Mouse (Mus musculus): ENCODE results near the gene Gm21319. TPM values are rescaled to one million over a fixed set of nuclear protein-coding genes. Genes with fewer than 3 reads are reported as not detected.
"Not testable (repeated sequence)": the region's sequence is repeated elsewhere in the genome, so short reads cannot be mapped to it uniquely, and the experiment has no call there.

Gene Gm21319
- polyA plus RNA-seq (2015; fragmentation: Nextera tagmentation; extraction: Ambion mirVana), result not detected in 2 replicates

DNA sequence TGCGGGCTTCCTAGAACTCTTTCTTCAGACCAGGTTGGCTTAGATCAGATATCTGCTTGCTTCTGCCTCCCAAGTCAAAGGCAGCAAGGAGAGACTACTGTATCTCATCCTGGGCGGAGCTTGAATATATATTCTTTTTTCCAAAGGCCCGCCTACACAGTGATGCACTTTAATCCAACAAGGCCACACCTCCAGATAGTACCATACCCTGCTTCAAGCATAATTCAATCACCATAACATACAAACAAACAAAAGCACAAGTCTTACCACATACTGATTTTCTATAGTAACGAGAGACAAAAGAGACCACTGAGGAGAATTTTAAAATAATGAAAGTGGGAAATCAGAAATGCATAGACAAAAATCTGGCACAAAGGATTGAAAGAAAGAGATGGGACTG, at the start of gene Gm21319:
Gene Gm21319 (minus strand): TSS at position 101 of the 400 bp plus-strand sequence.
- H3K27me3 ChIP-seq; H3K27ac ChIP-seq; H3K36me3 ChIP-seq; H3K4me1 ChIP-seq (replicated peaks); H3K4me2 ChIP-seq; H3K9ac ChIP-seq; H3K4me3 ChIP-seq; H3K9me3 ChIP-seq (replicated peaks); ATAC-seq (replicated peaks; ENCODE audit: insufficient number of reproducible peaks, insufficient read depth, low FRiP score, low read depth): not testable (repeated sequence)
- WGBS, result 78% methylated on average over 4 of the region's 4 CpGs

DNA sequence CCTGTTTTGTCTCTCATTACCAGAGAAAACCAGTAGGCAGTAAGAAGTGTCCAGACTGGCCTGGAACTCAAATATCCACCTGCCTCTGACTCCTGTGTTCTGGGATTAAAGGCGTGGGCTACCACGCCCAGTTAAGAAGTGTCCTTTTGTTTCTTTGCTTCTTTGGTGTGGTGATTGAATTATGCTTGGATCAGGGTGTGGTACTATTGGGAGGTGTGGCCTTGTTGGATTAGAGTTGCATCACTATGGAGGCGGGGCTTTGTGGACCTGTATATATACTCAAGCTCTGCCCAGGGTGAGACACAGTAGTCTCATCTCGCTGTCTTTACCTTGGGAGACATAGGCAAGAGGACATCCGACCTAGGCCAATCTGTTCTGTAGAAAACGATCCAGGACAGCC, 40.7 kb upstream of the Gm21319 start, which contains the start of gene BB287469:
Gene BB287469 (plus strand): TSS at position 301 of the 400 bp plus-strand sequence.
- WGBS, result 74% methylated on average over 3 of the region's 6 CpGs
- H3K9me3 ChIP-seq (replicated peaks); ATAC-seq (replicated peaks; ENCODE audit: insufficient number of reproducible peaks, insufficient read depth, low FRiP score, low read depth); H3K4me3 ChIP-seq; H3K27ac ChIP-seq; H3K4me1 ChIP-seq (replicated peaks); H3K9ac ChIP-seq; H3K4me2 ChIP-seq; H3K36me3 ChIP-seq; H3K27me3 ChIP-seq: not testable (repeated sequence)

DNA sequence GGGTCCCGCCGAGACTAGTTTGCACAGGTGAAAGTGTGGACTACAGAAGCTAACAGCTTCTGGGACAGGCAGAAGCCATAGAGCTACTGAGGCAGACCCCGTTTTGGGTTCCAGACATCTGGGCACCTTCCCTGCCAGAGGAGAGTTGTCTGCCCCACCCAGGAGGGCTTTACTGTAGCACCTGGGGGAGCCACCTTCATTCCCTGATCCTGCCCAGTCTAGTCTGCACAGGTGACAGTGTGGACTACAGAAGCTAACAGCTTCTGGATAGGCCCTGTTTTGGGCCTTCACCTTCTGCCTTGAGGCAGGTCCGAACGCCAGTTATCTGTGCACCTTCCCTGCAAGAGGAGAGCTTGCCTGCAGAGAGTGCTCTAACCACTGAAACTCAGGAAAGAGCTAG, 22.4 kb upstream of the Gm21319 start:
- WGBS, result 80% methylated on average over 5 of the region's 5 CpGs

DNA sequence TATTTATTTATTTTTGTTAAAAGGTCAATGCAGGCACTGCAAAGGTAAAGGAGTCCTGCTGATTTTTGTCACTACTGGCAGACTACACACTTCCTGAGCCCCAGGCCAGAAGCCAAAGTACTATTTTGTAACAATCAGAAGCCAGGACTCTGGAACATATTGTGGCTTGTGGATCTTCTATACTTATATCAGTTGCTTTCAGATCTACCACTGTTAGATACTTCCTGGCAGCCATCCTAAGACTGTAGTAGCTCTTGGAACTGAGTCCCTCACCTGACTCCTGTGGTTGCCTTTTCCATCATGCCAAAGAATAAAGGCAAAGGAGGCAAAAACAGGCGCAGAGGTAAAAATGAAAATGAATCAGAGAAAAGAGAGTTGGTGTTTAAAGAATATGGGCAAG, 19.7 kb upstream of the Gm21319 start, which contains the start of gene Gm21936:
Gene Gm21936 (plus strand): TSS at position 301 of the 400 bp plus-strand sequence.
- not testable (repeated sequence) for H3K9me3 ChIP-seq (replicated peaks); ATAC-seq (replicated peaks; ENCODE audit: insufficient number of reproducible peaks, insufficient read depth, low FRiP score, low read depth); H3K27me3 ChIP-seq; H3K4me2 ChIP-seq; H3K27ac ChIP-seq; H3K9ac ChIP-seq; H3K4me1 ChIP-seq (replicated peaks); H3K36me3 ChIP-seq; H3K4me3 ChIP-seq
- WGBS, result 67% methylated on average over 1 of the region's 1 CpGs

More for the DNA sequence above, 22.4 kb upstream of the Gm21319 start:
- ATAC-seq (replicated peaks; ENCODE audit: insufficient number of reproducible peaks, insufficient read depth, low FRiP score, low read depth); H3K27ac ChIP-seq; H3K4me3 ChIP-seq; H3K4me1 ChIP-seq (replicated peaks); H3K9ac ChIP-seq; H3K36me3 ChIP-seq; H3K9me3 ChIP-seq (replicated peaks); H3K27me3 ChIP-seq; H3K4me2 ChIP-seq: not testable (repeated sequence)

Other genes starting within 250 kb of the Gm21319 start
- not detected in 2 replicates for gene Oog1, start 173.1 kb downstream of the Gm21319 start, polyA plus RNA-seq (2015; fragmentation: Nextera tagmentation; extraction: Ambion mirVana)
- not detected in 2 replicates for gene Gm4027, start 156.9 kb downstream of the Gm21319 start, polyA plus RNA-seq (2015; fragmentation: Nextera tagmentation; extraction: Ambion mirVana)
- not detected in 2 replicates for gene Gm16381, start 131.1 kb downstream of the Gm21319 start, polyA plus RNA-seq (2015; fragmentation: Nextera tagmentation; extraction: Ambion mirVana)
- gene Gm21936, start 19.8 kb upstream of the Gm21319 start, polyA plus RNA-seq (2015; fragmentation: Nextera tagmentation; extraction: Ambion mirVana), result not detected in 2 replicates
- not detected in 2 replicates for gene BB287469, start 40.8 kb upstream of the Gm21319 start, polyA plus RNA-seq (2015; fragmentation: Nextera tagmentation; extraction: Ambion mirVana)
- gene Gm2001, start 66.6 kb upstream of the Gm21319 start, polyA plus RNA-seq (2015; fragmentation: Nextera tagmentation; extraction: Ambion mirVana), result not detected in 2 replicates
- not detected in 2 replicates for gene Gm2016, start 98.3 kb upstream of the Gm21319 start, polyA plus RNA-seq (2015; fragmentation: Nextera tagmentation; extraction: Ambion mirVana)
- gene Gm2022, start 119.6 kb upstream of the Gm21319 start, polyA plus RNA-seq (2015; fragmentation: Nextera tagmentation; extraction: Ambion mirVana), result not detected in 2 replicates
- not detected in 2 replicates for gene Gm2035, start 144.1 kb upstream of the Gm21319 start, polyA plus RNA-seq (2015; fragmentation: Nextera tagmentation; extraction: Ambion mirVana)
- gene Gm2042, start 178.3 kb upstream of the Gm21319 start, polyA plus RNA-seq (2015; fragmentation: Nextera tagmentation; extraction: Ambion mirVana), result not detected in 2 replicates
- not detected in 2 replicates for gene Gm2075, start 236.1 kb upstream of the Gm21319 start, polyA plus RNA-seq (2015; fragmentation: Nextera tagmentation; extraction: Ambion mirVana)
- gene Gm6803, start 243.0 kb upstream of the Gm21319 start, polyA plus RNA-seq (2015; fragmentation: Nextera tagmentation; extraction: Ambion mirVana), result not detected in 2 replicates